Mouse (Mus musculus) liver, embryonic 12.5 days (tissue): ENCODE results near the gene Vmn2r66. TPM values are rescaled to one million over a fixed set of nuclear protein-coding genes. Genes with fewer than 3 reads are reported as not detected.

ENCODE experiments used
- ATAC-seq: fragments of 200-750 bp; cut with Nextera tagmentation; 2 replicates; pipeline ENCODE4 v1.8.0; 2017; ENCODE audit warnings: moderate number of reproducible peaks, mild to moderate bottlenecking, moderate library complexity
- H3K27ac ChIP-seq: fragments of 300-500 bp; sonication (generic); 2 replicates; pipeline ENCODE4 v1.5.1; 2016; ENCODE audit warnings: mild to moderate bottlenecking
- H3K27me3 ChIP-seq: fragments of 300-500 bp; sonication (generic); replicated peaks from 2 replicates; pipeline ENCODE4 v1.6.1; 2016; ENCODE audit warnings: mild to moderate bottlenecking, moderate library complexity
- H3K36me3 ChIP-seq: fragments of 300-500 bp; sonication (generic); 2 replicates; pipeline ENCODE4 v1.6.1; 2016; ENCODE audit warnings: mild to moderate bottlenecking, moderate library complexity
- H3K4me1 ChIP-seq: fragments of 300-500 bp; sonication (generic); 2 replicates; pipeline ENCODE4 v1.6.1; 2016
- H3K4me2 ChIP-seq: fragments of 300-500 bp; sonication (generic); 2 replicates; pipeline ENCODE4 v1.6.1; 2016; ENCODE audit warnings: mild to moderate bottlenecking, moderate library complexity
- H3K4me3 ChIP-seq: fragments of 300-500 bp; sonication (generic); 2 replicates; pipeline ENCODE4 v1.5.1; 2016; ENCODE audit warnings: mild to moderate bottlenecking, moderate library complexity
- H3K9ac ChIP-seq: fragments of 300-500 bp; sonication (generic); 2 replicates; pipeline ENCODE4 v1.6.1; 2016; ENCODE audit warnings: mild to moderate bottlenecking, moderate library complexity
- H3K9me3 ChIP-seq: fragments of 300-500 bp; sonication (generic); replicated peaks from 2 replicates; pipeline ENCODE4 v1.6.1; 2016; ENCODE audit warnings: mild to moderate bottlenecking, moderate library complexity
- WGBS: fragments of 180-500 bp; shearing (Covaris S2); methylation state at CpG from one replicate; pipeline ENCODE4 v1.1.7; 2016; ENCODE audit not compliant: insufficient replicate concordance; 5-methylcytosine and 5-hydroxymethylcytosine counted together
- polyA plus RNA-seq: library from polyadenylated mRNA; unstranded; fragments of >200 nt; fragmentation: Nextera tagmentation; extraction: Ambion mirVana; gene quantifications from 2 replicates; pipeline ENCODE4 v1.2.1, GENCODE M21; 2016

Vmn2r66 gene
- not detected in 2 replicates for polyA plus RNA-seq

GRCm38 (mm10) chr7:85012168-85012567 is at the start of gene Vmn2r66:
Gene Vmn2r66, minus strand, starts transcription at chr7:85012268.
- ATAC-seq, result no peak
- H3K36me3 ChIP-seq, result no peaks in the 10 kb centered on the region
- WGBS, result 62% methylated on average over 1 of the region's 1 CpGs

GRCm38 (mm10) chr7:84996694-84997093 is 15.4 kb downstream of the Vmn2r66 start:
- H3K27me3 ChIP-seq, result no peaks in the 10 kb centered on the region
- H3K4me3 ChIP-seq, result no peak overlapping the region
- no peak for ATAC-seq
- H3K36me3 ChIP-seq, result no peaks in the 10 kb centered on the region
- 0 out of 2 replicates have a peak, but pooled peaks cover 1% of the 10 kb centered on the region for H3K9me3 ChIP-seq
- no peak overlapping the region for H3K27ac ChIP-seq
- WGBS, result 40% methylated on average over 2 of the region's 2 CpGs
- no peak overlapping the region for H3K4me2 ChIP-seq
- no peak overlapping the region for H3K9ac ChIP-seq
- no peaks in the 10 kb centered on the region for H3K4me1 ChIP-seq

More at GRCm38 (mm10) chr7:85012168-85012567, at the start of gene Vmn2r66:
- no peaks in the 10 kb centered on the region for H3K4me1 ChIP-seq
- no peak within 1 kb of the TSS for H3K4me2 ChIP-seq
- no peak within 1 kb of the TSS for H3K4me3 ChIP-seq
- H3K9ac ChIP-seq, result no peak within 1 kb of the TSS
- H3K27me3 ChIP-seq, result no peaks in the 10 kb centered on the region
- H3K27ac ChIP-seq, result no peak within 1 kb of the TSS
- no peaks in the 10 kb centered on the region for H3K9me3 ChIP-seq

GRCm38 (mm10) chr7:84964015-84964414 is 48.1 kb downstream of the Vmn2r66 start, which contains the start of gene Vmn2r65:
Gene Vmn2r65, minus strand, starts transcription at chr7:84964115.
- peaks cover 4% of the 10 kb centered on the region; the same call in 1 of the 2 replicates for H3K9me3 ChIP-seq
- no peaks in the 10 kb centered on the region for H3K27me3 ChIP-seq
- no peak within 1 kb of the TSS for H3K9ac ChIP-seq
- no peak within 1 kb of the TSS for H3K4me3 ChIP-seq
- H3K4me2 ChIP-seq, result no peak within 1 kb of the TSS
- no peak for ATAC-seq
- no peaks in the 10 kb centered on the region for H3K36me3 ChIP-seq
- H3K4me1 ChIP-seq, result no peaks in the 10 kb centered on the region
- 40% methylated on average over 1 of the region's 1 CpGs for WGBS
- H3K27ac ChIP-seq, result no peak within 1 kb of the TSS

Other genes starting within 250 kb of the Vmn2r66 start
- not detected in 2 replicates for gene Olfr291, start 158.7 kb downstream of the Vmn2r66 start, polyA plus RNA-seq
- not detected in 2 replicates for gene Vmn2r65, start 48.2 kb downstream of the Vmn2r66 start, polyA plus RNA-seq
- gene Vmn2r67, start 143.7 kb upstream of the Vmn2r66 start, polyA plus RNA-seq, result not detected in 2 replicates
- not detected in 2 replicates for gene Vmn2r68, start 225.5 kb upstream of the Vmn2r66 start, polyA plus RNA-seq